Mouse (Mus musculus): ENCODE measurements around the gene Kxd1. TPM values are rescaled to one million over a fixed set of nuclear protein-coding genes. Genes with fewer than 3 reads are reported as not detected.
A peak's percentile ranks its signal among the peaks of the same experiment; 100 is the strongest.

The Kxd1 gene
- 45.6 and 50.8 TPM in 2 replicates for polyA plus RNA-seq (2016; fragmentation: Nextera tagmentation; extraction: Ambion mirVana)

- Histone ChIP-seq H3K9ac (peak within 1 kb of the TSS; percentile 90), H3K27ac (peak within 1 kb of the TSS; percentile 86), H3K4me2 (peak within 1 kb of the TSS; percentile 85), H3K4me3 (replicated peaks) (peak within 1 kb of the TSS; percentile 82), H3K9me3 (no peaks in the 10 kb centered on the region), H3K27me3 (no peaks in the 10 kb centered on the region), H3K36me3 (replicated peaks) (peaks cover 31% of the 10 kb centered on the region), H3K4me1 (peaks cover 29% of the 10 kb centered on the region)
- under 1% methylated on average over 57 of the region's 61 CpGs for WGBS
- ATAC-seq (ENCODE audit: low FRiP score), result peak; percentile 93
These were observed at the start of gene Kxd1, which contains the start of gene Fkbp8 for GRCm38 (mm10) chr8:70527512-70528181. Gene Kxd1, minus strand, starts transcription at chr8:70527956. Gene Fkbp8, plus strand, starts transcription at chr8:70527724.

GRCm38 (mm10) chr8:70577207-70577606 is 49.5 kb upstream of the Kxd1 start:
- Histone ChIP-seq H3K4me2 (no peak overlapping the region), H3K9me3 (no peaks in the 10 kb centered on the region), H3K36me3 (replicated peaks) (peaks cover 49% of the 10 kb centered on the region), H3K9ac (no peak overlapping the region), H3K27ac (no peak overlapping the region), H3K4me3 (replicated peaks) (no peak overlapping the region), H3K4me1 (no peaks in the 10 kb centered on the region), H3K27me3 (no peaks in the 10 kb centered on the region)
- 95% methylated on average over 3 of the region's 3 CpGs for WGBS
- ATAC-seq (ENCODE audit: low FRiP score), result no peak

- Histone ChIP-seq H3K27me3 (no peaks in the 10 kb centered on the region), H3K36me3 (replicated peaks) (peaks cover 26% of the 10 kb centered on the region), H3K4me2 (no peak overlapping the region), H3K9ac (no peak overlapping the region), H3K4me1 (0 out of 2 replicates have a peak, but pooled peaks cover 5% of the 10 kb centered on the region), H3K27ac (no peak overlapping the region), H3K9me3 (no peaks in the 10 kb centered on the region), H3K4me3 (replicated peaks) (no peak overlapping the region)
- WGBS, result 89% methylated on average over 4 of the region's 4 CpGs
- no peak for ATAC-seq (ENCODE audit: low FRiP score)
These were observed 47.2 kb upstream of the Kxd1 start for GRCm38 (mm10) chr8:70574915-70575314.

- no peak overlapping the region for H3K4me2 ChIP-seq
- peaks cover 25% of the 10 kb centered on the region for H3K36me3 ChIP-seq (replicated peaks)
- H3K4me3 ChIP-seq (replicated peaks), result no peak overlapping the region
- no peak overlapping the region for H3K9ac ChIP-seq
- H3K27me3 ChIP-seq, result no peaks in the 10 kb centered on the region
- ATAC-seq (ENCODE audit: low FRiP score), result no peak
- H3K4me1 ChIP-seq, result 0 out of 2 replicates have a peak, but pooled peaks cover 5% of the 10 kb centered on the region
- no peak overlapping the region for H3K27ac ChIP-seq
- no peaks in the 10 kb centered on the region for H3K9me3 ChIP-seq
These were observed 46.5 kb upstream of the Kxd1 start for GRCm38 (mm10) chr8:70574302-70574701.

GRCm38 (mm10) chr8:70570990-70571389 is 43.2 kb upstream of the Kxd1 start:
- H3K27ac ChIP-seq, result no peak overlapping the region

GRCm38 (mm10) chr8:70570360-70570759 is 42.6 kb upstream of the Kxd1 start:
- no peaks in the 10 kb centered on the region for H3K27me3 ChIP-seq
- 0 out of 2 replicates have a peak, but pooled peaks cover 5% of the 10 kb centered on the region for H3K4me1 ChIP-seq
- no peak for ATAC-seq (ENCODE audit: low FRiP score)
- H3K9me3 ChIP-seq, result no peaks in the 10 kb centered on the region
- H3K27ac ChIP-seq, result no peak overlapping the region
- no peak overlapping the region for H3K9ac ChIP-seq
- H3K4me2 ChIP-seq, result no peak overlapping the region
- peaks cover 11% of the 10 kb centered on the region; the same call in 1 of the 2 replicates for H3K36me3 ChIP-seq (replicated peaks)
- no peak overlapping the region for H3K4me3 ChIP-seq (replicated peaks)

More at GRCm38 (mm10) chr8:70570990-70571389, 43.2 kb upstream of the Kxd1 start:
- H3K27me3 ChIP-seq, result no peaks in the 10 kb centered on the region
- ATAC-seq (ENCODE audit: low FRiP score), result no peak
- H3K9me3 ChIP-seq, result no peaks in the 10 kb centered on the region
- H3K9ac ChIP-seq, result no peak overlapping the region
- 0 out of 2 replicates have a peak, but pooled peaks cover 5% of the 10 kb centered on the region for H3K4me1 ChIP-seq
- peaks cover 11% of the 10 kb centered on the region; the same call in 1 of the 2 replicates for H3K36me3 ChIP-seq (replicated peaks)
- H3K4me2 ChIP-seq, result no peak overlapping the region
- H3K4me3 ChIP-seq (replicated peaks), result no peak overlapping the region
- WGBS, result 80% methylated on average over 6 of the region's 6 CpGs

- Histone ChIP-seq H3K4me2 (no peak overlapping the region), H3K4me1 (peaks cover 2% of the 10 kb centered on the region; the same call in 1 of the 2 replicates), H3K27ac (no peak overlapping the region), H3K4me3 (replicated peaks) (no peak overlapping the region), H3K27me3 (no peaks in the 10 kb centered on the region), H3K9me3 (no peaks in the 10 kb centered on the region), H3K36me3 (replicated peaks) (no peaks in the 10 kb centered on the region), H3K9ac (no peak overlapping the region)
- 83% methylated on average over 3 of the region's 3 CpGs for WGBS
- ATAC-seq (ENCODE audit: low FRiP score), result no peak
These were observed 37.8 kb upstream of the Kxd1 start for GRCm38 (mm10) chr8:70565561-70565960.

GRCm38 (mm10) chr8:70564696-70565235 is 37.0 kb upstream of the Kxd1 start:
- Histone ChIP-seq H3K9ac (no peak overlapping the region), H3K4me1 (peaks cover 6% of the 10 kb centered on the region; the same call in 1 of the 2 replicates), H3K4me3 (replicated peaks) (no peak overlapping the region), H3K36me3 (replicated peaks) (no peaks in the 10 kb centered on the region), H3K27ac (no peak overlapping the region), H3K27me3 (no peaks in the 10 kb centered on the region), H3K4me2 (no peak overlapping the region), H3K9me3 (no peaks in the 10 kb centered on the region)
- WGBS, result 90% methylated on average over 3 of the region's 3 CpGs
- ATAC-seq (ENCODE audit: low FRiP score), result no peak

GRCm38 (mm10) chr8:70563763-70564387 is 36.1 kb upstream of the Kxd1 start:
- Histone ChIP-seq H3K27ac (no peak overlapping the region), H3K4me1 (peaks cover 6% of the 10 kb centered on the region; the same call in 1 of the 2 replicates), H3K9ac (no peak overlapping the region), H3K4me3 (replicated peaks) (no peak overlapping the region), H3K27me3 (no peaks in the 10 kb centered on the region), H3K4me2 (no peak overlapping the region), H3K9me3 (no peaks in the 10 kb centered on the region), H3K36me3 (replicated peaks) (no peaks in the 10 kb centered on the region)
- ATAC-seq (ENCODE audit: low FRiP score), result no peak
- 92% methylated on average over 6 of the region's 6 CpGs for WGBS

GRCm38 (mm10) chr8:70562802-70563201 is 35.0 kb upstream of the Kxd1 start:
- Histone ChIP-seq H3K27ac (no peak overlapping the region), H3K4me3 (replicated peaks) (no peak overlapping the region), H3K4me1 (peaks cover 6% of the 10 kb centered on the region; the same call in 1 of the 2 replicates), H3K36me3 (replicated peaks) (no peaks in the 10 kb centered on the region), H3K27me3 (no peaks in the 10 kb centered on the region), H3K9me3 (no peaks in the 10 kb centered on the region), H3K4me2 (no peak overlapping the region), H3K9ac (no peak overlapping the region)
- WGBS, result 89% methylated on average over 3 of the region's 3 CpGs
- no peak for ATAC-seq (ENCODE audit: low FRiP score)

- H3K36me3 ChIP-seq (replicated peaks), result no peaks in the 10 kb centered on the region
- no peak overlapping the region for H3K4me3 ChIP-seq (replicated peaks)
- ATAC-seq (ENCODE audit: low FRiP score), result no peak
- H3K9me3 ChIP-seq, result no peaks in the 10 kb centered on the region
- no peak overlapping the region for H3K27ac ChIP-seq
- 87% methylated on average over 7 of the region's 7 CpGs for whole genome bisulfite sequencing
- H3K9ac ChIP-seq, result no peak overlapping the region
- no peak overlapping the region for H3K4me2 ChIP-seq
- no peaks in the 10 kb centered on the region for H3K27me3 ChIP-seq
- H3K4me1 ChIP-seq, result peaks cover 6% of the 10 kb centered on the region; the same call in 1 of the 2 replicates
These were observed 34.2 kb upstream of the Kxd1 start for GRCm38 (mm10) chr8:70561809-70562535.

- no peaks in the 10 kb centered on the region for H3K9me3 ChIP-seq
- H3K4me2 ChIP-seq, result no peak overlapping the region
- H3K9ac ChIP-seq, result no peak overlapping the region
- H3K27me3 ChIP-seq, result no peaks in the 10 kb centered on the region
- H3K36me3 ChIP-seq (replicated peaks), result no peaks in the 10 kb centered on the region
- no peak overlapping the region for H3K27ac ChIP-seq
- H3K4me3 ChIP-seq (replicated peaks), result no peak overlapping the region
- WGBS, result 86% methylated on average over 4 of the region's 4 CpGs
- ATAC-seq (ENCODE audit: low FRiP score), result no peak
- peaks cover 6% of the 10 kb centered on the region; the same call in 1 of the 2 replicates for H3K4me1 ChIP-seq
These were observed 33.6 kb upstream of the Kxd1 start for GRCm38 (mm10) chr8:70561357-70561756.

Data from forebrain, embryonic 12.5 days (tissue).